Mouse (Mus musculus) midbrain, embryonic 14.5 days (tissue): ENCODE results near the gene Galr3. TPM values are rescaled to one million over a fixed set of nuclear protein-coding genes. Genes with fewer than 3 reads are reported as not detected.

ENCODE experiments used
- ATAC-seq: fragments of 200-750 bp; cut with Nextera tagmentation; 2 replicates; pipeline ENCODE4 v1.8.0; 2017; ENCODE audit warnings: moderate number of reproducible peaks, moderate library complexity; ENCODE audit not compliant: low FRiP score, low TSS enrichment
- DNase-seq: peaks from one replicate; pipeline ENCODE4 v3.0.0-alpha.2; 2015
- H3K27ac ChIP-seq: fragments of 300-500 bp; sonication (generic); replicated peaks from 2 replicates; pipeline ENCODE4 v1.5.1; 2014; ENCODE audit warnings: mild to moderate bottlenecking, low read depth, low read length, moderate library complexity
- H3K27me3 ChIP-seq: fragments of 300-500 bp; sonication (generic); 2 replicates; pipeline ENCODE4 v1.6.1; 2014; ENCODE audit warnings: low read length, control low read depth, mixed read lengths; ENCODE audit not compliant: control insufficient read depth, insufficient read depth
- H3K36me3 ChIP-seq: fragments of 300-500 bp; sonication (generic); 2 replicates; pipeline ENCODE4 v1.6.1; 2014; ENCODE audit warnings: low read length, control low read depth; ENCODE audit not compliant: control insufficient read depth, insufficient read depth
- H3K4me1 ChIP-seq: fragments of 300-500 bp; sonication (generic); 2 replicates; pipeline ENCODE4 v1.6.1; 2014; ENCODE audit warnings: mild to moderate bottlenecking, antibody characterized with exemption, low read length, control low read depth; ENCODE audit not compliant: control insufficient read depth, insufficient read depth
- H3K4me2 ChIP-seq: fragments of 300-500 bp; sonication (generic); 2 replicates; pipeline ENCODE4 v1.6.1; 2014; ENCODE audit warnings: mild to moderate bottlenecking, low read length, moderate library complexity
- H3K4me3 ChIP-seq: fragments of 300-500 bp; sonication (generic); replicated peaks from 2 replicates; pipeline ENCODE4 v1.5.1; 2014; ENCODE audit warnings: low read depth, low read length
- H3K9ac ChIP-seq: fragments of 300-500 bp; sonication (generic); replicated peaks from 2 replicates; pipeline ENCODE4 v1.6.1; 2014; ENCODE audit warnings: mild to moderate bottlenecking, low read length, moderate library complexity
- H3K9me3 ChIP-seq: fragments of 300-500 bp; sonication (generic); 2 replicates; pipeline ENCODE4 v1.6.1; 2016; ENCODE audit warnings: low read length, control low read depth, mixed read lengths; ENCODE audit not compliant: control insufficient read depth
- WGBS: fragments of 180-500 bp; shearing (Covaris S2); extraction: QIAGEN DNeasy Blood & Tissue Kit; methylation state at CpG from one replicate; pipeline ENCODE4 v1.1.7; 2014; 5-methylcytosine and 5-hydroxymethylcytosine counted together
- polyA plus RNA-seq: library from polyadenylated mRNA; unstranded; fragments of >200 nt; fragmentation: Nextera tagmentation; extraction: Ambion mirVana; gene quantifications from 2 replicates; pipeline ENCODE4 v1.2.1, GENCODE M21; 2014

Gene Galr3
- not detected in 2 replicates for polyA plus RNA-seq

DNA sequence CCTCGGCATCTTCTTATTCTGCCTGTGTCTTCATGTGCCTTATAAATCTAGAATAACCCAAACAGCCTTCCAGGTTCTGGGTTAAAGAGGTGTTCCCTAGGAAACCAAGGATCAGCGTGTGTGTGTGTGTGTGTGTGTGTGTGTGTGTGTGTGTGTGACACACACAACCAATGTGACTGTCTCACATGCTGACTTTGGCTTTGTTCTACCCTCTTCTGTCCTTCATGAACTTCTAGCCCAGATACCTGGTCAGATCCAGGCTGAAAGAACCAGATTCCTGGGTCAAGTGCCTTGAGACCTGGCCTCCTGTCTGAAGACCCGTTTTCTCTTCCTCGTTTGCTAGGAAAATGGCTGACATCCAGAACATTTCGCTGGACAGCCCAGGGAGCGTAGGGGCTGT, at the start of gene Galr3:
TSS of gene Galr3 (plus strand) at position 301 of the 400 bp plus-strand sequence.
- Histone ChIP-seq H3K9ac (peak within 1 kb of the TSS; percentile 57), H3K4me3 (peak within 1 kb of the TSS; percentile 47), H3K4me1 (peaks cover 5% of the 10 kb centered on the region), H3K36me3 (0 out of 2 replicates have a peak, but pooled peaks cover under 1% of the 10 kb centered on the region), H3K27ac (no peak within 1 kb of the TSS), H3K4me2 (peak within 1 kb of the TSS; percentile 71), H3K27me3 (peaks cover 30% of the 10 kb centered on the region), H3K9me3 (no peaks in the 10 kb centered on the region)
- no peak for ATAC-seq
- no peak for DNase-seq
- WGBS, result 77% methylated on average over 6 of the region's 6 CpGs

DNA sequence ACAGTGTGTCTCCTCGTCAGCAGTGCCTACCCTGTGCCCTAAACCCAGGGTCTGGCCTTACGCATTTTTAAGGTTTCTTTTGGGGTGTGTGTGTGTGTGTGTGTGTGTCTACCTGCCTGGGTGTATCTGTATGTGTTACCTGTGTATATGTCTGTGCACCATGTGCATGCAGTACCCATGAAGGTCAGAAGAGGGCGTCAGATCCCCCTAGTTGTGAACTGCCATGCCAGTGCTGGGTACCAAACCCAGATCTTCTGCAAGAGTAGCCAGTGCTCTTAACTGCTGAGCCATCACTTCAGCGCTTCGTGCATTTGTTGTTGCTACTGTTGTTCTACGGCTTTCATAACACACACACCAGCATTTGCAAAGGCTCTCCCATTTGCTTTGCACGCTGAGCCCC, 49.5 kb upstream of the Galr3 start:
- ATAC-seq, result no peak
- 90% methylated on average over 7 of the region's 7 CpGs for WGBS
- peaks cover 70% of the 10 kb centered on the region for H3K36me3 ChIP-seq
- H3K4me3 ChIP-seq, result no peak overlapping the region
- no peak overlapping the region for H3K27ac ChIP-seq
- no peaks in the 10 kb centered on the region for H3K9me3 ChIP-seq
- H3K4me2 ChIP-seq, result no peak overlapping the region
- H3K4me1 ChIP-seq, result no peaks in the 10 kb centered on the region
- no peaks in the 10 kb centered on the region for H3K27me3 ChIP-seq
- no peak overlapping the region for H3K9ac ChIP-seq
- no peak for DNase-seq

DNA sequence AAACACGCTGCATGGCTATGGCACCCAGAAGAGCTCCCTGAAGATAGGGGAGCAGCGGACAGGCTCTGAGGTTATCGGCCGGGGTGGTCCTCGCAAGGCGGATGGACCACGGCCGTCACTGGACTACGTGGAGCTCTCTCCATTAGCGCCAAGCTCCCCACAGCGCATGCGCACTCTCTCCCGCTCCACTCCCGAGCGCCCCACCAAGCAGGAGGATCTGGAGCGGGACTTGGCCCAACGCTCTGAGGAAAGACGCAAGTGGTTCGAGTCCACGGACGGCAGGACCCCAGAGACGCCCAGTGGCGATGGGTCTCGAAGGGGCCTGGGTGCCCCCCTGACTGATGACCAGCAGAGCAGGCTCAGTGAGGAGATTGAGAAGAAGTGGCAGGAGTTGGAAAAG, 48.8 kb upstream of the Galr3 start:
- H3K4me2 ChIP-seq, result no peak overlapping the region
- DNase-seq, result no peak
- no peaks in the 10 kb centered on the region for H3K27me3 ChIP-seq
- H3K4me3 ChIP-seq, result no peak overlapping the region
- no peak overlapping the region for H3K9ac ChIP-seq
- H3K36me3 ChIP-seq, result peaks cover 68% of the 10 kb centered on the region
- H3K4me1 ChIP-seq, result no peaks in the 10 kb centered on the region
- ATAC-seq, result no peak
- H3K27ac ChIP-seq, result no peak overlapping the region
- H3K9me3 ChIP-seq, result no peaks in the 10 kb centered on the region
- WGBS, result 97% methylated on average over 24 of the region's 24 CpGs

DNA sequence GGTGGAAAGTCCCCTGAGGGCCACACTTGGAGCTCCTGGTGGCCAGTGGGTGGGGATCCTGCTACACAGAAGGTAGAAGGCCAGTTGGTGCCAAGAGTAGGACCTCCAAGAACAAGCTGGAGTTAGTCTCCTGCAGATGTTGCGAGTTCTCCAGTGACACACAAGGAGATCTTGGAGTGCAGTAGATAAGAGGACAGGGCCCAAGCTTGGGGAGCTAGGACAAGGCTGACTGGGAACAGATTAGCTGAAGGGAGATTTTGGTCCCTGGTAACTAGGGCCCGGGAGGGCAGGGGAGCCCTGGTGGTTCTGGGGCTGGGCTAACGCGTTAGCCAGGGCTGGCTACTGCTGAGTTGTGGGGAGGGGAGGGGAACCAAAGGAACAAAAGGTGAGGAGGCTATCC, 45.8 kb upstream of the Galr3 start:
- peaks cover 64% of the 10 kb centered on the region for H3K36me3 ChIP-seq

DNA sequence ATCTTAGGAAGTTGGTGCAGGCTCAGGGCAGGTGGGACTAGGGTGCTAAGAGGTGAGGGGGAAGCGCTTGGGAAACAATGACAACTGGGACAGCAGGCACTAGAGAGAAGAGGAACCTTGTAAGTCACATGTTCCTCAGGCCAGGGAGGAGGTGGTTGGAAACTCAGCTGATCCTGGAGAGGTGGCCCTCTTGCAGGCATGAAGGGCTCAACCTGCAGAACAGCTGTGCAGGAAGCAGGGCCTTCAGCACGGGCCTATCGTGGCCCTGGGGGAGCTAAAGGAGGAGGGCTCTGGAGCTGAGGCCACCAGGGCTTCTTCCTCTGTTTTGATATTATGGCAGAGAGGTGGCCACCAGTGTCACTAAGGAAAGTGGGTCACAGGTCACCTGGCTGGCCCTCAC, 45.0 kb upstream of the Galr3 start:
- no peak overlapping the region for H3K4me2 ChIP-seq
- no peak overlapping the region for H3K4me3 ChIP-seq
- no peak overlapping the region for H3K27ac ChIP-seq
- ATAC-seq (no peak), DNase-seq (no peak)
- no peaks in the 10 kb centered on the region for H3K9me3 ChIP-seq
- 100% methylated on average over 3 of the region's 3 CpGs for WGBS
- peaks cover 64% of the 10 kb centered on the region for H3K36me3 ChIP-seq
- no peaks in the 10 kb centered on the region for H3K27me3 ChIP-seq
- no peak overlapping the region for H3K9ac ChIP-seq
- H3K4me1 ChIP-seq, result no peaks in the 10 kb centered on the region

More for the DNA sequence above, 45.8 kb upstream of the Galr3 start:
- Histone ChIP-seq H3K27me3 (no peaks in the 10 kb centered on the region), H3K4me3 (no peak overlapping the region), H3K9me3 (no peaks in the 10 kb centered on the region), H3K4me1 (no peaks in the 10 kb centered on the region), H3K9ac (no peak overlapping the region), H3K27ac (no peak overlapping the region), H3K4me2 (no peak overlapping the region)
- WGBS, result 92% methylated on average over 4 of the region's 4 CpGs
- no peak for ATAC-seq
- DNase-seq, result no peak

DNA sequence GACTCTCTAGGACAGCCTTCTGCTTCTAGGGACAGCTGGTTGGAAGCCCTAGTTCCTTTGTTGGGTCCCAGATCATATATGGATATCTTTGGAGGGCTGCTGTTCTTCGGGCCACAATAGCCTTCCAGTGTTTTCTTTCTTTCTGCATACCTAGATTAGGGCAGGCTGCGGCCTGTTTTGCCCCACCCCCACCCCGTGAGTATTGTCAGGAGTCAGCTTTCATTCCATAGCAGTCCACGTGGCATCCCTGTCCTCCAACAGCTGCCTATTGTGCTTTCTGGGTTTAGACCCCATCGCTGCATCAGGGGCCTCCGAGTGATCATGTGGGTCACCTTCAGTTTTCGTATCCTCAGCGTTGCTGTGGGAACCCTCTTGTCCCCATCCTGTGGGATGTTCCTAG, 43.3 kb upstream of the Galr3 start:
- Histone ChIP-seq H3K36me3 (peaks cover 62% of the 10 kb centered on the region), H3K4me2 (no peak overlapping the region), H3K9me3 (no peaks in the 10 kb centered on the region), H3K27ac (no peak overlapping the region), H3K4me1 (no peaks in the 10 kb centered on the region), H3K9ac (no peak overlapping the region), H3K4me3 (no peak overlapping the region), H3K27me3 (no peaks in the 10 kb centered on the region)
- WGBS, result 59% methylated on average over 8 of the region's 8 CpGs
- no peak for ATAC-seq
- no peak for DNase-seq

DNA sequence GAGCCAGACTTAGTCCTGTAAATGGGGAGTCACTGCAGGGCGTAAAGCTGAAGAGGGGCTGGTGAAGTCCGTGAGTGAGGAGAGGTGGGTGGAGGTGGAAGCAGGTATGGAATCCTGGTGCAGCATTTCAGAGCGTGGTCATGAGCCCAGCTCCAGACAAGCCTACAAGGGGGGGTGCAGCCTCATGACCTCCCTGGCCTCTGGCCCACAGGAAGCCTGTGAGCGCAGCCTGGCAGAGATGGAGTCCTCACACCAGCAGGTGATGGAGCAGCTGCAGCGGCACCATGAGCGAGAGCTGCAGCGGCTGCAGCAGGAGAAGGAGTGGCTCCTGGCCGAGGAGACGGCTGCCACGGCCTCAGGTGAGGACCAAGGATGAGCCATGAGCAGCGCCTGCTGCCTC, 42.1 kb upstream of the Galr3 start:
- Histone ChIP-seq H3K27me3 (no peaks in the 10 kb centered on the region), H3K4me3 (no peak overlapping the region), H3K27ac (no peak overlapping the region), H3K9ac (no peak overlapping the region), H3K4me2 (no peak overlapping the region), H3K36me3 (peaks cover 62% of the 10 kb centered on the region), H3K4me1 (no peaks in the 10 kb centered on the region), H3K9me3 (no peaks in the 10 kb centered on the region)
- 92% methylated on average over 11 of the region's 11 CpGs for WGBS
- ATAC-seq, result no peak
- no peak for DNase-seq

DNA sequence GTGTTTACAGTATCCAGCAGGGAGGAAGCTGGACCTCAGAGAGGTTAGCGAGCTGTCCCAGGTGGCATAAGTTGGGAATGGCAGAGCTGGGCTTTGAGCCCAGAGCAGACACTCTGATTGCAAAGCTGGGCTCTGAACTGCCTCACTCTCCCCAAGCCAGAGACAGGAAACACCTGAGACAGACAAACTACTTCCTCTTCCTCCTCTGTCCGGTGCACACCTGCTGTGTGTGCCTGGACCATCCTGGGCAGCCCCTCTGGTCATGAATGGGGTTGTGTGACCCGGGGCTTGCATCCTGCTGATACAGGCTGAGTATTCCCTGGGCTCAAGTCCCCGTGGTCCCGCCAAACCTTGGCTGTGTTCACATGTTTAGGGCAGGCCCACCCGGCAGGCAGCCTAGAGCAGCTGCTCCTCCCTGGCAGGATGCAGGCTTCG, 41.3 kb upstream of the Galr3 start:
- Histone ChIP-seq H3K9ac (no peak overlapping the region), H3K27ac (no peak overlapping the region), H3K4me3 (no peak overlapping the region), H3K4me1 (no peaks in the 10 kb centered on the region), H3K27me3 (no peaks in the 10 kb centered on the region), H3K36me3 (peaks cover 62% of the 10 kb centered on the region), H3K4me2 (no peak overlapping the region), H3K9me3 (no peaks in the 10 kb centered on the region)
- WGBS, result 90% methylated on average over 7 of the region's 7 CpGs
- no peak for ATAC-seq
- no peak for DNase-seq

DNA sequence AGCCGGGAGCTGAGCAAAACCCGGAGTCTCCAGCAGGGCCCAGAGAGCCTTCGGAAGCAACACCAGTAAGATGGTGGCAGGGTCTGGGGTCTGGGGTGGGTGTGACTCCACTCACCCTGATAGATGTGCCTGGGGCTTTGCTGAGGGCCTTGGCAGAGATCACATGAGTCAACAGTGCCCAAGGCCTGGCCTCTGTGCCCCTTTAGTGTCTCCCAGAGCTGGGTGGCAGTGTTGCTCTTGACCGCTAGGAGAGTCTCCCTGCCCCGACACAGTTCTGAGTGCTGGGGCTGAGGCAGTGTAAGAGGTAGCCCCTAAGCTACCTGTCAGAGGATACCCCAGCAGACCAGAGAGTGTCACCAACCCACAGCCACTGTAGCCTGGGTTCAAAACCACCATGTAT, 40.1 kb upstream of the Galr3 start:
- H3K4me1 ChIP-seq, result no peaks in the 10 kb centered on the region
- no peak for DNase-seq
- no peaks in the 10 kb centered on the region for H3K9me3 ChIP-seq
- no peak overlapping the region for H3K9ac ChIP-seq
- no peak overlapping the region for H3K4me2 ChIP-seq
- whole genome bisulfite sequencing, result 86% methylated on average over 5 of the region's 5 CpGs
- H3K4me3 ChIP-seq, result no peak overlapping the region
- no peak overlapping the region for H3K27ac ChIP-seq
- H3K36me3 ChIP-seq, result peaks cover 71% of the 10 kb centered on the region
- H3K27me3 ChIP-seq, result no peaks in the 10 kb centered on the region
- ATAC-seq, result no peak
